Mouse (Mus musculus) layer of hippocampus, adult 6 months (tissue): ENCODE results near the gene Gm2075. TPM values are rescaled to one million over a fixed set of nuclear protein-coding genes. Genes with fewer than 3 reads are reported as not detected.

Source experiments
- long read RNA-seq, 2 experiments: library from polyadenylated mRNA; unstranded; transcript quantifications; one replicate each; pipeline ENCODE4 v2.0.0; 2019 to 2020
- polyA plus RNA-seq: library from polyadenylated mRNA; unstranded; fragments of <200 nt; fragmentation: Nextera tagmentation; gene quantifications from 2 replicates; pipeline ENCODE4 v1.2.3, GENCODE M21; 2021

Gene Gm2075
- not detected in 2 replicates for polyA plus RNA-seq
- long read RNA-seq, experiment 1, result 0 reads
- long read RNA-seq, experiment 2, result 0 reads

DNA sequence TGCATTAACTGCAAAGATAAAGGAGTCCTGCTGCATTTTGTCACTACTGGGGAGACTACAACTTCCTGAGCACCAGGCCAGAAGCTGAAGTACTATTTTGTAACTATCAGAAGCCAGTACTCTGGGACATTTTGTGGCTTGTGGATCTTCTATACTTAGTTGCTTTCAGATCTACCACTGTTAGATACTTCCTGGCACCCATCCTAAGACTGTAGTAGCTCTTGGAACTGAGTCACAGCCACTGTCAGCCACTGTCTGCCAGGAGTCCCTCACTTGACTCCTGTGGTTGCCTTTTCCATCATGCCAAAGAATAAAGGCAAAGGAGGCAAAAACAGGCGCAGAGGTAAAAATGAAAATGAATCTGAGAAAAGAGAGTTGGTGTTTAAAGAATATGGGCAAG is at the start of gene Gm2075:
Gene Gm2075 (plus strand): TSS at position 301 of the 400 bp plus-strand sequence.

DNA sequence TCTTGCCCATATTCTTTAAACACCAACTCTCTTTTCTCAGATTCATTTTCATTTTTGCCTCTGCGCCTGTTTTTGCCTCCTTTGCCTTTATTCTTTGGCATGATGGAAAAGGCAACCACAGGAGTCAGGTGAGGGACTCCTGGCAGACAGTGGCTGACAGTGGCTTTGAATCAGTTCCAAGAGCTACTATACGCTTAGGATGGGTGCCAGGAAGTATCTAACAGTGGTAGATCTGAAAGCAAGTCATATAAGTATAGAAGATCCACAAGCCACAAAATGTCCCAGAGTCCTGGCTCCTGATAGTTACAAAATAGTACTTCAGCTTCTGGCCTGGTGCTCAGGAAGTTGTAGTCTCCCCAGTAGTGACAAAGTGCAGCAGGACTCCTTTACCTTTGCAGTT is 7.0 kb downstream of the Gm2075 start, which contains the start of gene Gm6803:
Gene Gm6803 (minus strand): TSS at position 101 of the 400 bp plus-strand sequence.

DNA sequence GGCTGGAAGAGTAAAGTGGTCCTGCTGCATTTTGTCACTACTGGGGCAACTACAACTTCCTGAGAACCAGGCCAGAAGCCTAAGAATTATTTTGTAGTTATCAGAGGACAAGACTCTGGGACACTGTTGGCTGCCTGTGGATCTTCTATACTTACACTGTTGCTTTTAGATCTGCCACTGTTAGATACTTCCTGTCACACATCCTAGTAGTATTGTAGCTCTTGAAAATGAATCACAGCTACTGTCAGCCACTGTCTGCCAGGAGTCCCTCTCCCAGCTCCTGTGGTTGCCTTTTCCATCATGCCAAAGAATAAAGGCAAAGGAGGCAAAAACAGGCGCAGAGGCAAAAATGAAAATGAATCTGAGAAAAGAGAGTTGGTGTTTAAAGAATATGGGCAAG is 15.1 kb downstream of the Gm2075 start, which contains the start of gene Gm2056:
Gene Gm2056 (plus strand): TSS at position 301 of the 400 bp plus-strand sequence.

Other genes with a start within 250 kb of the Gm2075 start
- gene Gm21319, start 236.1 kb upstream of the Gm2075 start, polyA plus RNA-seq, result not detected in 2 replicates
- gene Gm21936, start 216.3 kb upstream of the Gm2075 start, polyA plus RNA-seq, result not detected in 2 replicates
- gene BB287469, start 195.3 kb upstream of the Gm2075 start, polyA plus RNA-seq, result not detected in 2 replicates
- not detected in 2 replicates for gene Gm2001, start 169.5 kb upstream of the Gm2075 start, polyA plus RNA-seq
- gene Gm2016, start 137.8 kb upstream of the Gm2075 start, polyA plus RNA-seq, result not detected in 2 replicates
- gene Gm2022, start 116.5 kb upstream of the Gm2075 start, polyA plus RNA-seq, result not detected in 2 replicates
- gene Gm2035, start 92.0 kb upstream of the Gm2075 start, polyA plus RNA-seq, result not detected in 2 replicates
- gene Gm2042, start 57.8 kb upstream of the Gm2075 start, polyA plus RNA-seq, result not detected in 2 replicates
- not detected in 2 replicates for gene Gm6803, start 6.9 kb downstream of the Gm2075 start, polyA plus RNA-seq
- not detected in 2 replicates for gene Gm2056, start 15.2 kb downstream of the Gm2075 start, polyA plus RNA-seq
- not detected in 2 replicates for gene Gm16368, start 71.8 kb downstream of the Gm2075 start, polyA plus RNA-seq
- gene Gm10436, start 170.3 kb downstream of the Gm2075 start, polyA plus RNA-seq, result not detected in 2 replicates
- not detected in 2 replicates for gene Gm8332, start 238.3 kb downstream of the Gm2075 start, polyA plus RNA-seq